23 mouse cellular contexts compared by ENCODE assay signal in the genomic region with DNA sequence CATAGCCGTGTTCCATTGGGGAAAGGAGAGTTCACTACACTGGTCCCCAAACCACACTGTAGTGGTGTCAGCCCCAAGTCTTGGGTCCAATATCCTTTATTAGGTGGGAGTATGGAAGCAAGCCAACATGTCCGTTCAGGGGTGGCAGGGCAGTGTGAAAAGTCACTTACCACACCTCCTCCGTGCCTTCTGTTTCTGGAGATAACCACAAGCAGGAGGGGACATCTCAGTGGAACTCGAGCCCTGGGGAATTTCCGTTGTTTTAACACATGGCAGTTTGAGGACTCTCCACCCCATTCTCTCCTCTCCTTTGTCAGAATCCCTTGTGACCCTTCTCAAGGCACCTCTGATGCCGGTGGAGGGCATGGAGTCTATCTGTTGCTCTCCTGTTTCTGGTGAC. TPM values are rescaled to one million over a fixed set of nuclear protein-coding genes. Genes with fewer than 3 reads are reported as not detected.
DNase-seq lines count a peak whose midpoint lies in the region; ATAC-seq and TF ChIP-seq lines count a peak whose summit lies in the region.
"Had no signal": no experiment of that assay in that cellular context is flagged by ENCODE, and none has a peak within 500 bp of the region (broad histone marks: within the 10 kb centered on the region; RNA-seq: fewer than 3 reads in every experiment).

No protein-coding gene starts in this region.

- H3K9me3 ChIP-seq in liver, embryonic 14.5 days (ENCODE audit: control insufficient read depth, low read length) = no peaks in the 10 kb centered on the region
- no peaks in the 10 kb centered on the region for H3K9me3 ChIP-seq in midbrain, embryonic 13.5 days
- H3K9me3 ChIP-seq: forebrain, embryonic 12.5 days; lung, embryonic 15.5 days; neural tube, embryonic 13.5 days had no signal

- peak; percentile 50; the same call in 1 of the 2 replicates for TF ChIP-seq EP300 in liver, embryonic 14.5 days (IDR thresholded peaks at IDR 0.05; ENCODE audit: low read depth)

- H3K36me3 ChIP-seq in liver, embryonic 14.5 days (replicated peaks; ENCODE audit: control insufficient read depth, insufficient read depth, low read depth) = no peaks in the 10 kb centered on the region
- no peaks in the 10 kb centered on the region for H3K36me3 ChIP-seq in midbrain, embryonic 13.5 days
- H3K36me3 ChIP-seq: forebrain, embryonic 12.5 days; lung, embryonic 15.5 days; neural tube, embryonic 13.5 days had no signal

- peak; percentile 55; the same call in 1 of the 2 replicates for ATAC-seq in erythroblast, adult 5-6 weeks (replicated peaks; ENCODE audit: low FRiP score, poor library complexity, severe bottlenecking)
- peak; percentile 84 for ATAC-seq in liver, embryonic 14.5 days (ENCODE audit: insufficient read depth)
- ATAC-seq in midbrain, embryonic 13.5 days = no peak
- ATAC-seq: hindbrain, postnatal 0 days had no signal

- DNase-seq in spleen, postnatal 10 days (ENCODE audit: low spot score in 2 of 2) = peak; percentile 14 to 29
- DNase-seq in spleen, postnatal 4 days (ENCODE audit: low spot score in 2 of 2) = no peak
- peak; percentile 49 to 72 (median 49) for DNase-seq in liver, embryonic 14.5 days (ENCODE audit: low read depth in 3 of 3, low spot score in 3 of 3)
- no peak for DNase-seq in urinary bladder, adult 18-20 months (ENCODE audit: low spot score in 2 of 2)
- no peak for DNase-seq in kidney, adult 11 months
- DNase-seq: cerebellum, adult 18-20 months; kidney, adult 18-20 months; kidney, postnatal 14 days; right cerebral cortex, postnatal 14 days; thymus, postnatal 25 days had no signal

- H3K9ac ChIP-seq in liver, embryonic 14.5 days (replicated peaks) = peak overlapping the region; percentile 23
- no peak overlapping the region for H3K9ac ChIP-seq in midbrain, embryonic 13.5 days (replicated peaks)
- H3K9ac ChIP-seq: forebrain, embryonic 12.5 days; lung, embryonic 15.5 days; neural tube, embryonic 13.5 days had no signal

- peaks cover 6 to 16% of the 10 kb centered on the region in 2 experiments for H3K4me1 ChIP-seq in liver, embryonic 14.5 days (replicated peaks; ENCODE audit: control insufficient read depth in 2 of 2, insufficient read depth in 2 of 2, low read length in 1 of 2)
- 0 out of 2 replicates have a peak, but pooled peaks cover 7% of the 10 kb centered on the region for H3K4me1 ChIP-seq in midbrain, embryonic 13.5 days (replicated peaks)
- H3K4me1 ChIP-seq: forebrain, embryonic 12.5 days; lung, embryonic 15.5 days had no signal

- peak overlapping the region; percentile 61 for H3K4me2 ChIP-seq in liver, embryonic 14.5 days (ENCODE audit: low read depth)
- no peak overlapping the region for H3K4me2 ChIP-seq in midbrain, embryonic 13.5 days (replicated peaks)
- H3K4me2 ChIP-seq: forebrain, embryonic 12.5 days; lung, embryonic 15.5 days; neural tube, embryonic 13.5 days had no signal

- H3K27me3 ChIP-seq in liver, embryonic 14.5 days (ENCODE audit: control insufficient read depth, insufficient read depth, low read length) = no peaks in the 10 kb centered on the region
- H3K27me3 ChIP-seq in midbrain, embryonic 13.5 days = no peaks in the 10 kb centered on the region
- H3K27me3 ChIP-seq: forebrain, embryonic 12.5 days; lung, embryonic 15.5 days; neural tube, embryonic 13.5 days had no signal

- H3K27ac ChIP-seq in liver, embryonic 14.5 days = no peak overlapping the region; the same call in 1 of the 2 replicates
- no peak overlapping the region for H3K27ac ChIP-seq in midbrain, embryonic 13.5 days
- H3K27ac ChIP-seq: forebrain, embryonic 12.5 days; hindbrain, postnatal 0 days; left cerebral cortex, adult 2 months; lung, embryonic 15.5 days; macrophage; neural tube, embryonic 13.5 days; stomach, postnatal 0 days had no signal

- TF ChIP-seq CTCF in liver, embryonic 14.5 days (IDR thresholded peaks at IDR 0.05; ENCODE audit: low read depth) = no peak

- H3K4me3 ChIP-seq in liver, embryonic 14.5 days (ENCODE audit: insufficient read depth in 1 of 2, low read depth in 2 of 2, low read length in 2 of 2) = no peak overlapping the region
- no peak overlapping the region for H3K4me3 ChIP-seq in midbrain, embryonic 13.5 days (replicated peaks)
- H3K4me3 ChIP-seq: forebrain, embryonic 12.5 days; left cerebral cortex, adult 2 months; lung, embryonic 15.5 days; neural tube, embryonic 13.5 days had no signal

- WGBS in liver, embryonic 14.5 days (ENCODE audit: insufficient replicate concordance) = 16% methylated on average over 6 of the region's 6 CpGs
- 86% methylated on average over 6 of the region's 6 CpGs for WGBS in midbrain, embryonic 13.5 days

RNA-seq across cellular contexts. Expression of a gene that starts 16.6 kb away (rescaled TPM):
- not detected in 2 replicates for total RNA-seq in erythroblast, adult 5-6 weeks (2015; ENCODE audit: low replicate concordance)
- not detected in 2 replicates for total RNA-seq in erythroblast, adult 5-6 weeks (2017; ENCODE audit: low replicate concordance)
- not detected in 2 replicates for polyA plus RNA-seq in liver, embryonic 14.5 days (2012; rRNA removed)
- not detected in 2 replicates for polyA plus RNA-seq in liver, embryonic 14.5 days (2014; fragmentation: Nextera tagmentation; extraction: Ambion mirVana)
- 0.09 and 0.28 TPM in 2 replicates for polyA plus RNA-seq in midbrain, embryonic 13.5 days (2015; fragmentation: Nextera tagmentation; extraction: Ambion mirVana)
- total RNA-seq: hematopoietic stem cell, adult 5-6 weeks; monocyte, adult 5-6 weeks had no signal
- polyA plus RNA-seq: C2C12; forebrain, embryonic 12.5 days; macrophage; spleen, adult 2 months; stomach, postnatal 0 days had no signal

RNA-seq across cellular contexts. Expression of a gene that starts 56.1 kb away (rescaled TPM):
- total RNA-seq in erythroblast, adult 5-6 weeks (2015; ENCODE audit: low replicate concordance) = 39.3 and 48.2 TPM in 2 replicates
- 28.4 and 31.3 TPM in 2 replicates for total RNA-seq in erythroblast, adult 5-6 weeks (2017; ENCODE audit: low replicate concordance)
- 9.0 and 17.1 TPM in 2 replicates for polyA plus RNA-seq in liver, embryonic 14.5 days (2012; rRNA removed)
- polyA plus RNA-seq in liver, embryonic 14.5 days (2014; fragmentation: Nextera tagmentation; extraction: Ambion mirVana) = 60.6 and 62.9 TPM in 2 replicates
- polyA plus RNA-seq in midbrain, embryonic 13.5 days (2015; fragmentation: Nextera tagmentation; extraction: Ambion mirVana) = 244 and 247 TPM in 2 replicates

Comparison
In these comparisons a context has a peak if more than half of its experiments do, and no peak if none do; other contexts are left out.
1. DNase-seq: peak in spleen, postnatal 10 days (2 of 2) and liver, embryonic 14.5 days (3 of 3); none in spleen, postnatal 4 days (0 of 2), urinary bladder, adult 18-20 months (0 of 2) and kidney, adult 11 months (single experiment).